Mouse (Mus musculus): ENCODE data around the gene Tmem159.

The Tmem159 gene

DNA sequence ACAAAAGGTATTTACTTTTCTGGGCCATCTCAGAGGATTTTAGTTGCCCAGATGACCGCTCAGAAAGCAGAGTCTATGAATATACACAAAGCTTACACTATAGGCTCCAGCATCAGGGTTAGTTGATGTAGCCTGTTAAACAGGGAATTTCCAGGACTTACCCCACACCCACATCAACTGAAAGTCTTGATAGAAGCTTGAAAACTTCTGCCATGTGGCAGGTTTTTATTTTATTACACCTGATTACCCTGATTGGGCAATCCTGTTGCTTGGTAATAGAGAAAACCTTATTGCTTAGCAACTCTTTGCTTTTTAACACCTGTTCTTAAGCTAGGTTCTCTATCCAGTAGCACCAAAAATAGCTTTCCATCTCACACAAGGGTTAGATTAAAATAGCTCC lies 40.6 kb downstream of the Tmem159 start:
- DNase-seq (ENCODE audit: low read depth): no peak

DNA sequence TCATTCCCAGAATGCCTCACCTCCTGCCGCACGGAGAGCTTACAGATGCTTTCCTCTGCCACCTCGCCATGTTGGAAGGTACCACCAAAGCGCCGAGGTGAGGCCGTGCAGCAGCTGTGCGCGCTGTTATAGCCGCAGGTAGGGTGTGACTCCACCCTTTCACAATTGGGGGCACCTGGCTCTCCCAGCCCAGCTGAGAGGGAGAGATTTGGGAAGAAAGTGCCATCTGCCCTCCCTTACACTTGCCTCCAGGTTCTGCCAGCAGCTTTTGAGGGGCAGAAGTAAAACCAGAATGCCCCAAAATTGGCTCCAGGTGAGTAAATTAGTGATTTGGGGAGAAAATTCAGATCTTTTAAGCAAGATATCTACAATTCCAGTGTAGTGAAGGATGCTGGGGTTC lies 43.0 kb downstream of the Tmem159 start, which contains the start of gene Zp2:
Gene Zp2 (minus strand): TSS at position 101 of the 400 bp plus-strand sequence.
- DNase-seq (ENCODE audit: low read depth): no peak

DNA sequence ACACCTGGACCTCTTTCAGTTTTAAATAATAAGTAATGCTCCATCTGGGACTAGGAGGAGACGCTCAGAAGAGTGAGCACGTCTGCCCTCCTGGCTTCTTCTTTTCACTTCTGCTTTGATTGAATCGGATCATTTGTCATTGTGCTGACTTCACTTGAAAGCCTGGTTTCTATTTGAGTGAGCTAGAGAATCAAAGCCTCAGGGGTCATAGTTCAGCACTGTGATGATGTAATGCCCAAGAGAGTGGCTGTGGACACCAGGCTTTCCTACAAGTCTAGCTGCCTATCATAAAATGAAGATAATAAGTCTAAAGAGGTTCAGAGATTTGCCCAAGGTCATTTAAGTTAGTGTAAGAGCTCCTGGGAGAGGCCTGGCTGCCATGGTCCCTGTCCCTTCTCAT lies 48.1 kb downstream of the Tmem159 start:
- DNase-seq (ENCODE audit: low read depth): no peak

DNA sequence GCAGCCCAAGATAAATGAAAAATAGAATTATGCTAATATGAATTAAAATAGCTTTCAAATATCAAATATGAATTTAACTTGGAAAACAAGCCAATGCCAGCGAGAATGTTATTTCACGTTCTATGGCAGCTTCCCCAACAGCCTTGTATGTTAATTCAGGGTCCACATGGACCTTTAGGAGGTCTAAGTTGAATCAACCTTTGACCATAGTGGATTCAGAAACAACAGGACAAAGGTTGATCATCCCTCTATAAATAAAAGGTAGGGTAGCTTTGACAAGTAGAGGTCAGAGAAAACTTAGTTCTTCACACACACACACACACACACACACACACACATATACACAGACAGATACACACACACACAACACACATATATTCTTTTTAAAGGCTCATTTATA lies 48.7 kb downstream of the Tmem159 start:
- no peak for DNase-seq (ENCODE audit: low read depth)

DNA sequence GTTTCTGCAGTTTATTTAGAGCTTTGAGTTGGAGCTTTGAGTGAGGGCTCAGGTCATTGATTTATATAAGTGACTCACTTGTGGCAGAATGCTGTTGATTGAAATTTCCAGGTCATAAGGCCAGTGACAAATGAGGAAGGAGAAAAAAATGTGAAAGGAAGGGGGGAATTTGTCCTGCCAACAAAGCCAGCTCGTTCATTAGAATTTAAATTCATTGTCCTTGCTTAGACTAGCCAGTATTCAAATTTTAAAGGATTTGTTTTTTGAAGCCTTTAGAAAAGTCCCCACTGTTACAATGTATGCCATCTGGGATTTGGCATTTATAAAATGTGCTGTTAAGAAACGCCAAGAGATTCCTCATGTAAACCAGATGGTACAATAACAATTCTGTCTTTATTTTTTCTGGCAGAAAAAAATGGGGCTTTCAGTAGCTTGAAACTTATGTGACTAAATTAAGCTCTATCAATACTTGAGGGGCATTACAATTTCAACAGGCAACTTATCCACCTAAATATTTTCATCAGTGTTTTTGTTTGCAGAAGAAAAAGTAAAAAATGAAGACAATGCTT lies 54.8 kb downstream of the Tmem159 start:
- no peak for DNase-seq (ENCODE audit: low read depth)

DNA sequence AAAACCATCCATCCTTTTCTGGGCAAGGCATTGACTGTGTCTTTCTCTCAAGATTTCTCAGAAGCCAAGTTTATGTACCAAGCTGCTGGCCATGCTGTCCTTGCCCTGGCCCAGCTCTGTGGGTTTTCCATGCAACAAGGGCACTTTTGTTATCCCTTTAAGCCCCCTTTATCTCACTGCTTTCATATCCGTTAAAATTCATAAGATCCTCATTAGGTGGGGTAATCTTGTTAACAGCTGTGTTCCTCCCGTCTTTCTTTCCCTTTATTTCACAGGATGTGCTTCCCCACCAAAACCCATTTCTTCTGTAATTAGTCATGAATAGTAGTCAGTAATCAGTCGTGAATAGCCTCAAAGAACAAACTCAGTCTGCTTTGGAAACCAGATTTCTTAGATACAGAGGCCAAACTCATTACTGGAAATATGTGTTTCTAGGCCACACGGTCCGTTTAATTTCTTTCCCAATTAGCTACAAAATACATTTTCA lies 55.5 kb downstream of the Tmem159 start:
- no peak for DNase-seq (ENCODE audit: low read depth)

DNA sequence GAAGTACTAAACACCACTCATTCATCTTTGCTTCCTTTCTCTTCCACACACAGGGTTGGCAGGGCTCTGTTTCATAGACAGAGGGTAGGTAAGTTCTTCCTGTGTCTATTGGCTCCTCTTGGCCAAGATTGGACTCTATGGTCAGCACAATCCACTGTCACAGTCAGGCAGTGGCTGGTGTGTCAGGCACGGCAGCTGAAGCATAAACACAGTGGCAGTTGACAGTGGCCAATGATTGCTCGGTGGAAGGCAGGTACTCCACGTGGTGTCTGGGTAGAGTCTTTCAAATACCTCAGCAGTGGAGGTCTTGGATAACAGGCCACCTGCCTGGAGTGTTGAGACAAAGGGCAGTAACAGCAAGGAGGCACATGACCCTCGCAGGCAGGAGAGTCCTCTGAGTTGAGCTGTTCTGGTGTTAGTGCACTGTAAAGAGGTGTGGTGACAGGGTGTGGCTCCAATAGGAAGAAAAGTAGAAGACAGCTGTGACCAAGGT lies 56.0 kb downstream of the Tmem159 start:
- DNase-seq (ENCODE audit: low read depth): no peak

DNA sequence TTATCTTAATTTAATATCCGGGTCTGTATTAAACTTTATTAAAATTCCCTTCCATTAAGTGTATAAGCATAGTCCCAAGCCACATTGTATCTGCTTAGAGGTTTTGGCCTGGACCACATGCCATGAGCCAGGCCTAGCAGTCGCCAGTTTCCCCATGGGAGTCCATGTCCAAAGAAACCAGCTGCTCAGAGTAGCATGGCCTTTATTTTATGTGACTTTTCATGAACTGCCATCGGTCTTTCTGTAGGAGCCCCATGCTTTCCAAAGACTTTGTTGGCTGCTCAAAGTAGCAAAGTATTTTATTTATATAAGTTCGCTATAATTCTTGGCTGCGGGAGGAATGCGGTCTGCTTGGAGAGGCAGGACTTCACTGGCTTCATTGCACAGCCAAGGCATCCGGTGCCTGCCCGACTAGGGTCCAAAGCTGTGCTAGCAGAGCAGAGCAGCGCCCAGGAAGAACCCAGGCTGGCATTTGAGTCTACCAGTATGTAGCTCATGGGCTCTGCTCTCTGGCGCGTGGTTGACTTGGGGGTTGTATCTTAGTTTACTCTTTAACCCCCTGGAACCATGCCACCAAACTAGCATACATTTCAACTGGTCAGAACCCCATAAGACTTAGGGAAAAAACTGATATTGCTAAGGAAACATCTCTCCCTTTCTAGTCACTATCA lies 61.6 kb downstream of the Tmem159 start:
- DNase-seq (ENCODE audit: low read depth): no peak

Data from induced T-regulatory cell, adult 2 months (primary cell).